Mouse (Mus musculus) brain, embryonic 14.5 days (tissue): ENCODE measurements around the gene Med22.
"Not testable (repeated sequence)": the region's sequence is repeated elsewhere in the genome, so short reads cannot be mapped to it uniquely, and the experiment has no call there.

ENCODE experiments used
- CTCF ChIP-seq: fragments of 200-500 bp; IDR thresholded peaks from 2 replicates; pipeline ENCODE4 v1.5.1; 2012; ENCODE audit warnings: inconsistent platforms, mild to moderate bottlenecking, moderate library complexity, borderline replicate concordance; ENCODE audit not compliant: insufficient read depth, insufficient read length; ENCODE audit errors: extremely low read depth
- POLR2A ChIP-seq: fragments of 200-500 bp; IDR thresholded peaks from 2 replicates; pipeline ENCODE4 v1.6.1; 2012; ENCODE audit warnings: mild to moderate bottlenecking, inconsistent platforms, borderline replicate concordance; ENCODE audit not compliant: poor library complexity, insufficient read depth, insufficient read length, severe bottlenecking; ENCODE audit errors: extremely low read depth

- not testable (repeated sequence) for TF ChIP-seq POLR2A, CTCF
Observed at GRCm38 (mm10) chr2:26886170-26886569, 24.3 kb downstream of the Med22 start.
